Mouse (Mus musculus) forebrain, postnatal 0 days (tissue): ENCODE results near the gene Mamstr. TPM values are rescaled to one million over a fixed set of nuclear protein-coding genes. Genes with fewer than 3 reads are reported as not detected.

ENCODE experiments used
- ATAC-seq: fragments of 200-750 bp; cut with Nextera tagmentation; 2 replicates; pipeline ENCODE4 v1.8.0; 2017; ENCODE audit warnings: mild to moderate bottlenecking, moderate library complexity
- DNase-seq: peaks from one replicate; pipeline ENCODE4 v3.0.0-alpha.2; 2015
- H3K27ac ChIP-seq: fragments of 300-500 bp; sonication (generic); 2 replicates; pipeline ENCODE4 v1.5.1; 2014; ENCODE audit warnings: low read depth, mild to moderate bottlenecking, antibody characterized with exemption, low read length, moderate library complexity, mixed read lengths
- H3K27me3 ChIP-seq: fragments of 300-500 bp; sonication (generic); 2 replicates; pipeline ENCODE4 v1.6.1; 2014; ENCODE audit warnings: mild to moderate bottlenecking, low read length, mixed read lengths; ENCODE audit not compliant: insufficient read depth
- H3K36me3 ChIP-seq: fragments of 300-500 bp; sonication (generic); 2 replicates; pipeline ENCODE4 v1.6.1; 2014; ENCODE audit warnings: mild to moderate bottlenecking, moderate library complexity; ENCODE audit not compliant: insufficient read depth
- H3K4me1 ChIP-seq: fragments of 300-500 bp; sonication (generic); 2 replicates; pipeline ENCODE4 v1.6.1; 2014; ENCODE audit warnings: antibody characterized with exemption; ENCODE audit not compliant: insufficient read depth
- H3K4me2 ChIP-seq: fragments of 300-500 bp; sonication (generic); 2 replicates; pipeline ENCODE4 v1.6.1; 2014; ENCODE audit warnings: low read depth, mild to moderate bottlenecking, moderate library complexity
- H3K4me3 ChIP-seq: fragments of 300-500 bp; sonication (generic); 2 replicates; pipeline ENCODE4 v1.5.1; 2014; ENCODE audit warnings: low read depth, low read length, mixed read lengths
- H3K9ac ChIP-seq: fragments of 300-500 bp; sonication (generic); 2 replicates; pipeline ENCODE4 v1.6.1; 2014; ENCODE audit warnings: mild to moderate bottlenecking
- H3K9me3 ChIP-seq: fragments of 300-500 bp; sonication (generic); 2 replicates; pipeline ENCODE4 v1.6.1; 2016; ENCODE audit warnings: low read length
- CTCF ChIP-seq: sonication (generic); IDR thresholded peaks from 2 replicates; pipeline ENCODE4 v1.5.1; 2016; ENCODE audit warnings: antibody characterized with exemption, control low read depth, low read depth
- WGBS: fragments of 180-500 bp; shearing (Covaris S2); extraction: QIAGEN DNeasy Blood & Tissue Kit; methylation state at CpG from one replicate; pipeline ENCODE4 v1.1.7; 2014; 5-methylcytosine and 5-hydroxymethylcytosine counted together
- polyA plus RNA-seq: library from polyadenylated mRNA; unstranded; fragments of >200 nt; fragmentation: Nextera tagmentation; extraction: Ambion mirVana; gene quantifications from 2 replicates; pipeline ENCODE4 v1.2.1, GENCODE M21; 2015
- total RNA-seq: library from RNA; depleted of rRNA; stranded (reverse); fragments of >200 nt; gene quantifications from 2 replicates; pipeline ENCODE4 v1.2.3, GENCODE M21; 2014

Gene Mamstr
- total and polyA plus RNA-seq, 2 experiments from 2014 or later = 2.2 to 2.6 TPM

DNA sequence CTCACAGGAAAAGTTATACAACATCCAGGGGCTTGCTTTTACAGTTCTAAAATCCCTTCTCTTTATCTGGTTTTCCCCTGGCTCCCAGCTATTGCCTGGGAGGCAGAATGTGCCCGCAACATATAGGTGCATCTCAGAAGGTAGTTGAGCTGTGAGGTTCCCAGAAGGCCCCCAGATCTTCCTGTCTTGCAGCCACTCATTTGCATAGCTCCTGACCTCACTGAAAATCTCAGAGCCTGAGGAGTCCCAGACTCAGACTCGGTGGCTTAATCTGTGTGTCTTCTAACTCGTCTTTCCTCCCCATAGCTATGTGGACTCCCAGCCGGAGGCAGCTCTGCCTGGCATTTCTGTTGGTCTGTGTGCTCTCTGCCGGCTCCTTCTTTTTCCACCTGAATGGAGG lies 21.5 kb upstream of the Mamstr start:
- H3K36me3 ChIP-seq = no peaks in the 10 kb centered on the region
- WGBS = 81% methylated on average over 5 of the region's 5 CpGs
- no peak for ATAC-seq
- H3K27ac ChIP-seq = no peak overlapping the region
- H3K4me1 ChIP-seq = no peaks in the 10 kb centered on the region
- peaks cover 22% of the 10 kb centered on the region; the same call in 1 of the 2 replicates for H3K27me3 ChIP-seq
- TF ChIP-seq CTCF = no peak
- DNase-seq = no peak
- no peak overlapping the region for H3K9ac ChIP-seq
- H3K4me3 ChIP-seq = no peak overlapping the region
- no peaks in the 10 kb centered on the region for H3K9me3 ChIP-seq
- no peak overlapping the region for H3K4me2 ChIP-seq

DNA sequence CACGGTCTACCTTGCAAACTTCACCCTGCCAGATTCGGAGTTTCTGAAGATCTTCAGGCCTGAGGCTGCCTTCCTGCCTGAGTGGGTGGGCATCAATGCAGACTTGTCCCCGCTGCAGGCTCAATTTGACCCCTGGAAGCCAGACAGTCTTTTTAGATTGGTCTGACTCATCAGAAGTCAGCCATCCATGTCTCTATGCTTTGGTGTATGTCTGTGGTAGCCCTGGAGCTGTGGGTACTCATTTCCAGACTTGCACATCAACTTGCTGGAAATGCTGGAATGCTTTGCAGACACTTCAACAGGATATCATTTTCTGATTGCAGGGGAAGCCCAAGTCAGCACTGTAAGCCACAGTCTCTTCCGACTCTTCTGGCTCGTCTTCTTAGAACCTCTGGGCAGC lies 20.2 kb upstream of the Mamstr start:
- no peak overlapping the region for H3K27ac ChIP-seq
- no peak for ATAC-seq
- no peak for TF ChIP-seq CTCF
- H3K4me1 ChIP-seq = no peaks in the 10 kb centered on the region
- no peak overlapping the region for H3K4me2 ChIP-seq
- WGBS = 92% methylated on average over 5 of the region's 5 CpGs
- peaks cover 22% of the 10 kb centered on the region; the same call in 1 of the 2 replicates for H3K27me3 ChIP-seq
- no peaks in the 10 kb centered on the region for H3K36me3 ChIP-seq
- no peaks in the 10 kb centered on the region for H3K9me3 ChIP-seq
- no peak for DNase-seq
- H3K9ac ChIP-seq = no peak overlapping the region
- H3K4me3 ChIP-seq = no peak overlapping the region

DNA sequence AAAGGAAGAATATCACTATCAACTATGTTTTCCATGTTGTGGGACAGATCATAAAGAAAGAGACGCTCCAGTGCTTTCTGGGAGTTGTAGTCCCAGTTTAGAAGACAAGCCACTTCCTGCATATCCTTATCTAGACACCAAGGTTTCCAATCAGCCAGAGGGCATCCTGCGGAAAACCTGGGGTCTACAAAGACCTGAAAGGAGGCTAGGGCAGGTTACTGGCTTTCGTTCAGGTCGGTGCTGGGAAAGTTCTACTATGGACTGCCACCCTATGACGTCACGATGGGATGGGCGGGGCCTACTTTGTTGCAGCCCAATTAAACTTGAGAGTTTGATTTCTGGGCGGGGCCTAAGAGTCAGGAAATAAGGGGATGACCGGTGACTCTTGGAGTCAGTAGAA lies 18.3 kb upstream of the Mamstr start, which contains the start of gene Izumo1:
Gene Izumo1, plus strand, starts transcription at position 369 of the 400 bp plus-strand sequence.
- no peak for DNase-seq
- no peak for ATAC-seq
- H3K36me3 ChIP-seq = no peaks in the 10 kb centered on the region
- WGBS = 30% methylated on average over 9 of the region's 9 CpGs
- no peaks in the 10 kb centered on the region for H3K9me3 ChIP-seq
- H3K4me1 ChIP-seq = no peaks in the 10 kb centered on the region
- H3K27me3 ChIP-seq = peaks cover 16% of the 10 kb centered on the region; the same call in 1 of the 2 replicates
- no peak within 1 kb of the TSS for H3K4me2 ChIP-seq
- TF ChIP-seq CTCF = no peak
- H3K27ac ChIP-seq = no peak within 1 kb of the TSS
- H3K9ac ChIP-seq = no peak within 1 kb of the TSS
- no peak within 1 kb of the TSS for H3K4me3 ChIP-seq

DNA sequence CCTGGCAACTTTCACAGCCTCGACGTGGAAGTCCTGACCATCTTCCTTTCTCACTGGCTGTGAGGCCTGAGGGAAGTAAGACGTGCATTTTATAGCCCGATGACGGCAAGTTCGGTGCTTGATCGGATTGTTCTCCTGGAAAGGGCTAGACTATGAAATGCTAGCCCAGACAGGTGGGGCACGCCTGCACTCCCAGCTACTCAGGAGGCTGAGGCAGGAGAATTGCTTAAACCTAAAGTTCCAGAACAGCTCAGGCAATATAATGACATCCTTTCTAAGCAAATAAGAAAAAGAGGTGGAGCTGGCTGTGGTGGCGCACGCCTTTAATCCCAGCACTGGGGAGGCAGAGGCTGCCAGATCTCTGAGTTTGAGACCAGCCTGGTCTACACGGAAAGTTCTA lies 16.3 kb upstream of the Mamstr start:
- no peak overlapping the region for H3K4me2 ChIP-seq
- no peaks in the 10 kb centered on the region for H3K36me3 ChIP-seq
- H3K27ac ChIP-seq = no peak overlapping the region
- TF ChIP-seq CTCF = no peak
- no peak overlapping the region for H3K4me3 ChIP-seq
- H3K9ac ChIP-seq = no peak overlapping the region
- 0 out of 2 replicates have a peak, but pooled peaks cover 5% of the 10 kb centered on the region for H3K27me3 ChIP-seq
- WGBS = 91% methylated on average over 11 of the region's 11 CpGs
- DNase-seq (no peak), ATAC-seq (no peak)
- no peaks in the 10 kb centered on the region for H3K4me1 ChIP-seq
- H3K9me3 ChIP-seq = no peaks in the 10 kb centered on the region

DNA sequence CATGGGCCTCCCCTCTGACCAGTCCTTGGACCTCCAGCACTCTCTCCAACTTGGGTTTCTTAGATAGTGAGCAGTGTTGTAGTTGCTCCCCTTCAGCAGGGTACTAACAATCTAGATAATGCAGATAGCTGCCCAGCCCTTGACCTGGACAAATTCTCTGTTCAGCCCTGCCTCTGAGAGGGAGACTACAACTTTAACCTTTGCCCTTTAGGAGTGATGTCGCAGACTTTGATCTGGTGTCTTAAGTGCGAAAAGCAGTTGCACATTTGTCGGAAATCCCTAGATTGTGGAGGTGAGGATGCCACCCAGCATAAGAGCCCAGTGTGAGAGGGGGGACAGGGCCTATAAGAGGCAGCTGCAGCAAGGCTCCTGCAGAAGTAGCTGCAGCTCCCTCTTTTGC lies 15.1 kb upstream of the Mamstr start:
- Histone ChIP-seq H3K9ac (no peak overlapping the region), H3K4me1 (no peaks in the 10 kb centered on the region), H3K27me3 (no peaks in the 10 kb centered on the region), H3K27ac (no peak overlapping the region), H3K9me3 (no peaks in the 10 kb centered on the region), H3K36me3 (no peaks in the 10 kb centered on the region), H3K4me3 (no peak overlapping the region), H3K4me2 (no peak overlapping the region)
- ATAC-seq = no peak
- 88% methylated on average over 3 of the region's 3 CpGs for WGBS
- no peak for DNase-seq
- TF ChIP-seq CTCF = no peak

DNA sequence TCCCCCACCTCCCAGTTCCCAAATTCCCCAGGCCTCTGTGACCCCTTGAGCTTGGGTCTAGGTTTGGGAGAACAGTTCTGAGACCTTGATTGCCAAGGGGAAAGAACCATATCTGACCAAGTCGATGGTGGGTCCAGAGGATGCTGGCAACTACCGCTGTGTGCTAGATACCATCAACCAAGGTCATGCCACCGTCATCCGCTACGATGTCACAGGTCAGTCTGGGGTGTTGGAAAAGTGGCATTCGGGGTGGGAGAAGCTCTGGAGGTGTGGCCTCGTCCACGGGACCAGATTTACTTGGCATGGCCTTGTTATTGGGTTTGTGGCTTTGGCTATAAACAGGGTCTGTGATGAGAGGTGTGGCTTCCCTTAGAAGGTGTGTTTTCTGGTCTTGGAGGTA lies 14.3 kb upstream of the Mamstr start:
- ATAC-seq = no peak
- DNase-seq = no peak
- no peak for TF ChIP-seq CTCF
- H3K9ac ChIP-seq = no peak overlapping the region
- no peak overlapping the region for H3K27ac ChIP-seq
- WGBS = 92% methylated on average over 8 of the region's 8 CpGs
- no peaks in the 10 kb centered on the region for H3K27me3 ChIP-seq
- H3K4me1 ChIP-seq = no peaks in the 10 kb centered on the region
- H3K36me3 ChIP-seq = no peaks in the 10 kb centered on the region
- no peak overlapping the region for H3K4me2 ChIP-seq
- H3K4me3 ChIP-seq = no peak overlapping the region
- H3K9me3 ChIP-seq = no peaks in the 10 kb centered on the region

DNA sequence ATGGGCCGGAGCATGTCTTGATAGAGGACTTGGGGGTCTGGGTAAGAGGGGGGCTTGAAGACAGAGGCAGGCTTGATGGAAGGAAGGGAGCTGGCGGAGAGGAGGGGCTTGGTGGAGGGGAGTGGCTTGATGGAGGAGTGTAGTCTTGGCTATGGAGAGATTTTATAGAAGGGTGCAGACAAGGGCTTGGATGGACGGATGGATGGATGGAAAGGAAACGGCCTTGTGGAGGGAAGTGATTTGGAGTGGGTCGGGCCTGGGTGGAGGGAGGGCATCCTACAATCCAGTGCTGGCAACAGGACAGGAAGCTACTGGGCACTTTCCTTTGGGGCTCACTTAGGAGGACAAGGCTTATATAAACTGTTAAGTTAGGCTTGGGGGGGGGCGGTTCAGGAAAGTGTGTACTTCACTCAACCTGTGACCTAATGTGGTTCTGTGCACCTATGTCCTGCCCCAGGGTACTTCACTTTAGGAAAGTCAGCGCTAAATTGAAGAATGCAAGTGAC lies 13.2 kb upstream of the Mamstr start:
- no peaks in the 10 kb centered on the region for H3K36me3 ChIP-seq
- ATAC-seq = no peak
- H3K4me3 ChIP-seq = no peak overlapping the region
- no peaks in the 10 kb centered on the region for H3K27me3 ChIP-seq
- H3K9ac ChIP-seq = no peak overlapping the region
- no peak overlapping the region for H3K4me2 ChIP-seq
- TF ChIP-seq CTCF = no peak
- 91% methylated on average over 7 of the region's 7 CpGs for WGBS
- no peak for DNase-seq
- no peak overlapping the region for H3K27ac ChIP-seq
- no peaks in the 10 kb centered on the region for H3K9me3 ChIP-seq
- no peaks in the 10 kb centered on the region for H3K4me1 ChIP-seq
